Mouse (Mus musculus) forelimb bud, embryonic 11.5 days (tissue): ENCODE results near the gene Ghrl.

Source experiments
- DNase-seq: peaks from one replicate; pipeline ENCODE4 v3.0.0-alpha.2; 2012; ENCODE audit warnings: low read depth, low spot score

The Ghrl gene

GRCm38 (mm10) chr6:113668287-113669154 is 51.2 kb downstream of the Ghrl start:
- DNase-seq, result peak; percentile 25

- DNase-seq, result no peak
Observed at GRCm38 (mm10) chr6:113667611-113668122, 52.0 kb downstream of the Ghrl start.
